Mouse (Mus musculus): Measurements from ENCODE around the gene Samhd1. TPM values are rescaled to one million over a fixed set of nuclear protein-coding genes. Genes with fewer than 3 reads are reported as not detected.
A peak's percentile ranks its signal among the peaks of the same experiment; 100 is the strongest.

Gene Samhd1
- polyA plus RNA-seq, 1 experiment from 2014 or later: 9.6 TPM

- WGBS: 52% methylated on average over 9 of the region's 9 CpGs
- Histone ChIP-seq H3K27me3 (ENCODE audit: control insufficient read depth, insufficient read depth, low read depth, low read length) (no peaks in the 10 kb centered on the region), H3K36me3 (ENCODE audit: control insufficient read depth, insufficient read depth, low read length) (0 out of 2 replicates have a peak, but pooled peaks cover 2% of the 10 kb centered on the region), H3K4me2 (ENCODE audit: low read length) (peak overlapping the region; percentile 100), H3K4me3 (ENCODE audit: low read depth, low read length) (no peak overlapping the region; the same call in 1 of the 2 replicates), H3K9me3 (replicated peaks; ENCODE audit: control insufficient read depth, low read length, poor library complexity, severe bottlenecking) (no peaks in the 10 kb centered on the region), H3K9ac (ENCODE audit: low read depth, low read length) (no peak overlapping the region), H3K4me1 (ENCODE audit: control insufficient read depth, insufficient read depth, low read length) (peaks cover 80% of the 10 kb centered on the region), H3K27ac (ENCODE audit: low read length) (no peak overlapping the region)
- ATAC-seq: no peak
Measured at GRCm38 (mm10) chr2:157074186-157074724, 60.8 kb downstream of the Samhd1 start.

- Histone ChIP-seq H3K9ac (ENCODE audit: low read depth, low read length) (0 out of 2 replicates have a peak overlapping the region, but pooled peaks have one; percentile 30), H3K4me3 (ENCODE audit: low read depth, low read length) (no peak overlapping the region), H3K4me2 (ENCODE audit: low read length) (no peak overlapping the region), H3K4me1 (ENCODE audit: control insufficient read depth, insufficient read depth, low read length) (peaks cover 87% of the 10 kb centered on the region), H3K36me3 (ENCODE audit: control insufficient read depth, insufficient read depth, low read length) (0 out of 2 replicates have a peak, but pooled peaks cover 2% of the 10 kb centered on the region), H3K9me3 (replicated peaks; ENCODE audit: control insufficient read depth, low read length, poor library complexity, severe bottlenecking) (no peaks in the 10 kb centered on the region), H3K27me3 (ENCODE audit: control insufficient read depth, insufficient read depth, low read depth, low read length) (no peaks in the 10 kb centered on the region), H3K27ac (ENCODE audit: low read length) (no peak overlapping the region)
- WGBS: 77% methylated on average over 9 of the region's 9 CpGs
- ATAC-seq: no peak
Measured at GRCm38 (mm10) chr2:157073378-157074052, 61.5 kb downstream of the Samhd1 start.

GRCm38 (mm10) chr2:157072316-157072990 is 62.6 kb downstream of the Samhd1 start:
- no peak overlapping the region for H3K27ac ChIP-seq (ENCODE audit: low read length)
- H3K9me3 ChIP-seq (replicated peaks; ENCODE audit: control insufficient read depth, low read length, poor library complexity, severe bottlenecking): no peaks in the 10 kb centered on the region
- no peaks in the 10 kb centered on the region for H3K27me3 ChIP-seq (ENCODE audit: control insufficient read depth, insufficient read depth, low read depth, low read length)
- H3K4me2 ChIP-seq (ENCODE audit: low read length): no peak overlapping the region
- 0 out of 2 replicates have a peak, but pooled peaks cover 2% of the 10 kb centered on the region for H3K36me3 ChIP-seq (ENCODE audit: control insufficient read depth, insufficient read depth, low read length)
- no peak for ATAC-seq
- no peak overlapping the region for H3K9ac ChIP-seq (ENCODE audit: low read depth, low read length)
- WGBS: 71% methylated on average over 9 of the region's 9 CpGs
- peaks cover 93% of the 10 kb centered on the region for H3K4me1 ChIP-seq (ENCODE audit: control insufficient read depth, insufficient read depth, low read length)
- no peak overlapping the region for H3K4me3 ChIP-seq (ENCODE audit: low read depth, low read length)

GRCm38 (mm10) chr2:157071556-157071955 is 63.5 kb downstream of the Samhd1 start:
- no peak overlapping the region for H3K4me3 ChIP-seq (ENCODE audit: low read depth, low read length)
- WGBS: 48% methylated on average over 2 of the region's 2 CpGs
- H3K27ac ChIP-seq (ENCODE audit: low read length): peak overlapping the region; percentile 19; the same call in 1 of the 2 replicates
- 0 out of 2 replicates have a peak, but pooled peaks cover 2% of the 10 kb centered on the region for H3K36me3 ChIP-seq (ENCODE audit: control insufficient read depth, insufficient read depth, low read length)
- peaks cover 84% of the 10 kb centered on the region for H3K4me1 ChIP-seq (ENCODE audit: control insufficient read depth, insufficient read depth, low read length)
- H3K4me2 ChIP-seq (ENCODE audit: low read length): peak overlapping the region; percentile 9; the same call in 1 of the 2 replicates
- no peaks in the 10 kb centered on the region for H3K9me3 ChIP-seq (replicated peaks; ENCODE audit: control insufficient read depth, low read length, poor library complexity, severe bottlenecking)
- 0 out of 2 replicates have a peak overlapping the region, but pooled peaks have one; percentile 25 for H3K9ac ChIP-seq (ENCODE audit: low read depth, low read length)
- no peak for ATAC-seq
- no peaks in the 10 kb centered on the region for H3K27me3 ChIP-seq (ENCODE audit: control insufficient read depth, insufficient read depth, low read depth, low read length)

- no peak for ATAC-seq
Measured at GRCm38 (mm10) chr2:157070365-157070764, 64.7 kb downstream of the Samhd1 start.

GRCm38 (mm10) chr2:157069755-157070315 is 65.2 kb downstream of the Samhd1 start:
- peak overlapping the region; percentile 46; the same call in 1 of the 2 replicates for H3K9ac ChIP-seq (ENCODE audit: low read depth, low read length)
- 28% methylated on average over 3 of the region's 3 CpGs for WGBS
- H3K4me1 ChIP-seq (ENCODE audit: control insufficient read depth, insufficient read depth, low read length): peaks cover 74% of the 10 kb centered on the region
- no peaks in the 10 kb centered on the region for H3K9me3 ChIP-seq (replicated peaks; ENCODE audit: control insufficient read depth, low read length, poor library complexity, severe bottlenecking)
- no peak overlapping the region for H3K4me3 ChIP-seq (ENCODE audit: low read depth, low read length)
- peak overlapping the region; percentile 61; the same call in 1 of the 2 replicates for H3K27ac ChIP-seq (ENCODE audit: low read length)
- peak overlapping the region; percentile 14; the same call in 1 of the 2 replicates for H3K4me2 ChIP-seq (ENCODE audit: low read length)
- 0 out of 2 replicates have a peak, but pooled peaks cover 2% of the 10 kb centered on the region for H3K36me3 ChIP-seq (ENCODE audit: control insufficient read depth, insufficient read depth, low read length)
- no peak for ATAC-seq
- H3K27me3 ChIP-seq (ENCODE audit: control insufficient read depth, insufficient read depth, low read depth, low read length): no peaks in the 10 kb centered on the region

More at GRCm38 (mm10) chr2:157070365-157070764, 64.7 kb downstream of the Samhd1 start:
- Histone ChIP-seq H3K9ac (ENCODE audit: low read depth, low read length) (no peak overlapping the region), H3K27me3 (ENCODE audit: control insufficient read depth, insufficient read depth, low read depth, low read length) (no peaks in the 10 kb centered on the region), H3K4me2 (ENCODE audit: low read length) (peak overlapping the region; percentile 17; the same call in 1 of the 2 replicates), H3K27ac (ENCODE audit: low read length) (peak overlapping the region; percentile 45), H3K9me3 (replicated peaks; ENCODE audit: control insufficient read depth, low read length, poor library complexity, severe bottlenecking) (no peaks in the 10 kb centered on the region), H3K36me3 (ENCODE audit: control insufficient read depth, insufficient read depth, low read length) (0 out of 2 replicates have a peak, but pooled peaks cover 2% of the 10 kb centered on the region), H3K4me1 (ENCODE audit: control insufficient read depth, insufficient read depth, low read length) (peaks cover 74% of the 10 kb centered on the region), H3K4me3 (ENCODE audit: low read depth, low read length) (no peak overlapping the region)
- WGBS: 40% methylated on average over 9 of the region's 9 CpGs

- Histone ChIP-seq H3K4me3 (ENCODE audit: low read depth, low read length) (no peak overlapping the region), H3K27me3 (ENCODE audit: control insufficient read depth, insufficient read depth, low read depth, low read length) (no peaks in the 10 kb centered on the region), H3K36me3 (ENCODE audit: control insufficient read depth, insufficient read depth, low read length) (0 out of 2 replicates have a peak, but pooled peaks cover 2% of the 10 kb centered on the region), H3K4me1 (ENCODE audit: control insufficient read depth, insufficient read depth, low read length) (peaks cover 74% of the 10 kb centered on the region), H3K9ac (ENCODE audit: low read depth, low read length) (peak overlapping the region; percentile 46), H3K27ac (ENCODE audit: low read length) (peak overlapping the region; percentile 61), H3K4me2 (ENCODE audit: low read length) (peak overlapping the region; percentile 14; the same call in 1 of the 2 replicates), H3K9me3 (replicated peaks; ENCODE audit: control insufficient read depth, low read length, poor library complexity, severe bottlenecking) (no peaks in the 10 kb centered on the region)
- 27% methylated on average over 3 of the region's 3 CpGs for WGBS
- ATAC-seq: peak; percentile 11; the same call in 1 of the 2 replicates
Measured at GRCm38 (mm10) chr2:157069355-157069735, 65.7 kb downstream of the Samhd1 start.

- Histone ChIP-seq H3K4me3 (ENCODE audit: low read depth, low read length) (no peak overlapping the region), H3K27ac (ENCODE audit: low read length) (peak overlapping the region; percentile 61), H3K27me3 (ENCODE audit: control insufficient read depth, insufficient read depth, low read depth, low read length) (no peaks in the 10 kb centered on the region), H3K9me3 (replicated peaks; ENCODE audit: control insufficient read depth, low read length, poor library complexity, severe bottlenecking) (no peaks in the 10 kb centered on the region), H3K4me1 (ENCODE audit: control insufficient read depth, insufficient read depth, low read length) (peaks cover 73% of the 10 kb centered on the region), H3K4me2 (ENCODE audit: low read length) (peak overlapping the region; percentile 14; the same call in 1 of the 2 replicates), H3K36me3 (ENCODE audit: control insufficient read depth, insufficient read depth, low read length) (0 out of 2 replicates have a peak, but pooled peaks cover 2% of the 10 kb centered on the region), H3K9ac (ENCODE audit: low read depth, low read length) (peak overlapping the region; percentile 48)
- no peak for ATAC-seq
- WGBS: 49% methylated on average over 14 of the region's 14 CpGs
Measured at GRCm38 (mm10) chr2:157068701-157069354, 66.2 kb downstream of the Samhd1 start.

All from midbrain, embryonic 16.5 days (tissue).